Mouse (Mus musculus): ENCODE data around the gene 2410137M14Rik. TPM values are rescaled to one million over a fixed set of nuclear protein-coding genes. Genes with fewer than 3 reads are reported as not detected.

Gene 2410137M14Rik
- total RNA-seq (2012; rRNA removed) (not detected in 2 replicates), polyA plus RNA-seq (2012; ENCODE audit: insufficient read depth in 1 of 2, insufficient read length in 2 of 2, low read depth in 1 of 2, low replicate concordance in 2 of 2, missing spikeins in 1 of 2) (not detected)

- Histone ChIP-seq H3K9me3 (replicated peaks; ENCODE audit: insufficient read depth, low read length) (no peaks in the 10 kb centered on the region), H3K4me1 (ENCODE audit: control insufficient read depth in 1 of 2, insufficient read depth in 2 of 2, low read length in 2 of 2) (no peaks in the 10 kb centered on the region), H3K27me3 (ENCODE audit: control insufficient read depth in 1 of 2, insufficient read depth in 2 of 2, low read length in 2 of 2) (peaks cover 7 to 9% of the 10 kb centered on the region in 2 experiments), H3K79me2 (ENCODE audit: control insufficient read depth, insufficient read depth, low read length, poor library complexity) (no peaks in the 10 kb centered on the region), H3K4me3 (ENCODE audit: control insufficient read depth in 1 of 2, insufficient read depth in 1 of 2, low read depth in 2 of 2, low read length in 2 of 2) (no peak within 1 kb of the TSS), H3K9ac (ENCODE audit: control insufficient read depth, low read depth, low read length, poor library complexity, severe bottlenecking) (no peak within 1 kb of the TSS), H3K36me3 (ENCODE audit: control insufficient read depth in 1 of 2, insufficient read depth in 2 of 2, low read length in 2 of 2) (no peaks in the 10 kb centered on the region), H3K27ac (ENCODE audit: control insufficient read depth, low read depth, low read length) (no peak within 1 kb of the TSS)
- no peak for DNase-seq (ENCODE audit: low read depth, low spot score)
- no peak for TF ChIP-seq EP300 (IDR thresholded peaks at IDR 0.05; ENCODE audit: low read depth in 1 of 2, low read length in 2 of 2)
Observed at GRCm38 (mm10) chr17:36981221-36981813, at the start of gene 2410137M14Rik. 2410137M14Rik (minus strand) TSS chr17:36981237.

GRCm38 (mm10) chr17:37029162-37029561, 48.1 kb upstream of the 2410137M14Rik start:
- no peaks in the 10 kb centered on the region for H3K9me3 ChIP-seq (replicated peaks; ENCODE audit: insufficient read depth, low read length)
- H3K27me3 ChIP-seq (ENCODE audit: control insufficient read depth in 1 of 2, insufficient read depth in 2 of 2, low read length in 2 of 2): peaks cover 0 to 2% of the 10 kb centered on the region in 2 experiments; a peak in 1 of 4 replicates
- H3K9ac ChIP-seq (ENCODE audit: control insufficient read depth, low read depth, low read length, poor library complexity, severe bottlenecking): no peak overlapping the region
- no peaks in the 10 kb centered on the region for H3K79me2 ChIP-seq (ENCODE audit: control insufficient read depth, insufficient read depth, low read length, poor library complexity)
- no peak for DNase-seq (ENCODE audit: low read depth, low spot score)
- no peak for TF ChIP-seq USF1 (IDR thresholded peaks at IDR 0.05; ENCODE audit: low read depth, low read length)
- no peak for TF ChIP-seq ETS1 (IDR thresholded peaks at IDR 0.05; ENCODE audit: low read depth, low read length)
- TF ChIP-seq USF2 (IDR thresholded peaks at IDR 0.05; ENCODE audit: borderline replicate concordance in 1 of 2, insufficient read depth in 1 of 2, low read depth in 1 of 2, low read length in 2 of 2): no peak
- TF ChIP-seq NELFE (IDR thresholded peaks at IDR 0.05; ENCODE audit: low read depth, low read length): no peak
- no peak for TF ChIP-seq MAX (IDR thresholded peaks at IDR 0.05; ENCODE audit: low read length)
- no peak for TF ChIP-seq UBTF (IDR thresholded peaks at IDR 0.05; ENCODE audit: borderline replicate concordance, insufficient read depth, low read depth, low read length)
- TF ChIP-seq RAD21 (IDR thresholded peaks at IDR 0.05; ENCODE audit: low read depth, low read length): no peak
- TF ChIP-seq CHD1 (IDR thresholded peaks at IDR 0.05; ENCODE audit: low read depth, low read length): no peak
- TF ChIP-seq GATA1 (IDR thresholded peaks at IDR 0.05; ENCODE audit: low read depth, low read length): no peak
- no peak for TF ChIP-seq GABPA (IDR thresholded peaks at IDR 0.05; ENCODE audit: low read depth, low read length)
- TF ChIP-seq SIN3A (IDR thresholded peaks at IDR 0.05; ENCODE audit: low read length): no peak
- no peak for TF ChIP-seq KAT2A (conservative IDR thresholded peaks at IDR 0.05; ENCODE audit: low read depth, low read length)
- TF ChIP-seq MYB (IDR thresholded peaks at IDR 0.05; ENCODE audit: low read depth, low read length): no peak
- TF ChIP-seq MXI1 (IDR thresholded peaks at IDR 0.05; ENCODE audit: low read depth, low read length): no peak
- no peak for TF ChIP-seq MEF2A (IDR thresholded peaks at IDR 0.05; ENCODE audit: extremely low read depth, insufficient replicate concordance, low read depth, low read length, poor library complexity, severe bottlenecking)
- no peak for TF ChIP-seq JUND (IDR thresholded peaks at IDR 0.05; ENCODE audit: low read depth, low read length)
- no peak for TF ChIP-seq MAFK (IDR thresholded peaks at IDR 0.05; ENCODE audit: borderline replicate concordance, low read depth, low read length)
- no peak for TF ChIP-seq BHLHE40 (IDR thresholded peaks at IDR 0.05; ENCODE audit: borderline replicate concordance, low read depth, low read length)
- no peak overlapping the region for H3K4me3 ChIP-seq (ENCODE audit: control insufficient read depth in 1 of 2, insufficient read depth in 1 of 2, low read depth in 2 of 2, low read length in 2 of 2)
- no peaks in the 10 kb centered on the region for H3K36me3 ChIP-seq (ENCODE audit: control insufficient read depth in 1 of 2, insufficient read depth in 2 of 2, low read length in 2 of 2)
- no peaks in the 10 kb centered on the region for H3K4me1 ChIP-seq (ENCODE audit: control insufficient read depth in 1 of 2, insufficient read depth in 2 of 2, low read length in 2 of 2)
- no peak overlapping the region for H3K27ac ChIP-seq (ENCODE audit: control insufficient read depth, low read depth, low read length)

All from MEL (cell line).